Mouse (Mus musculus) urinary bladder, postnatal 14 days (tissue): ENCODE results near the gene Tubb2b.
"Not testable (repeated sequence)": the region's sequence is repeated elsewhere in the genome, so short reads cannot be mapped to it uniquely, and the experiment has no call there.

Experiments
- DNase-seq: peaks from one replicate; pipeline ENCODE4 v3.0.0; 2021; ENCODE audit warnings: low spot score

Gene Tubb2b

GRCm38 (mm10) chr13:34106999-34107398 lies 23.3 kb downstream of the Tubb2b start:
- DNase-seq: no peak

GRCm38 (mm10) chr13:34106256-34106655 lies 24.0 kb downstream of the Tubb2b start:
- DNase-seq: no peak

- DNase-seq: no peak
Measured at GRCm38 (mm10) chr13:34105364-34105763, 24.9 kb downstream of the Tubb2b start.

- DNase-seq: no peak
Measured at GRCm38 (mm10) chr13:34101908-34102307, 28.4 kb downstream of the Tubb2b start.

GRCm38 (mm10) chr13:34101247-34101646 lies 29.0 kb downstream of the Tubb2b start:
- no peak for DNase-seq

GRCm38 (mm10) chr13:34100733-34101132 lies 29.5 kb downstream of the Tubb2b start:
- DNase-seq: no peak

- no peak for DNase-seq
Measured at GRCm38 (mm10) chr13:34097086-34097485, 33.2 kb downstream of the Tubb2b start.

- no peak for DNase-seq
Measured at GRCm38 (mm10) chr13:34096455-34096854, 33.8 kb downstream of the Tubb2b start.

- DNase-seq: no peak
Measured at GRCm38 (mm10) chr13:34095542-34096435, 34.5 kb downstream of the Tubb2b start.

- DNase-seq: no peak
Measured at GRCm38 (mm10) chr13:34089358-34089757, 40.9 kb downstream of the Tubb2b start.

GRCm38 (mm10) chr13:34088871-34089288 lies 41.4 kb downstream of the Tubb2b start:
- no peak for DNase-seq

- DNase-seq: not testable (repeated sequence)
Measured at GRCm38 (mm10) chr13:34088201-34088649, 42.0 kb downstream of the Tubb2b start.

GRCm38 (mm10) chr13:34087052-34087812 lies 43.0 kb downstream of the Tubb2b start:
- no peak for DNase-seq

- peak; percentile 67 for DNase-seq
Measured at GRCm38 (mm10) chr13:34084026-34084750, 46.1 kb downstream of the Tubb2b start.

- no peak for DNase-seq
Measured at GRCm38 (mm10) chr13:34081926-34082325, 48.3 kb downstream of the Tubb2b start.

- no peak for DNase-seq
Measured at GRCm38 (mm10) chr13:34079801-34080200, 50.5 kb downstream of the Tubb2b start.

- DNase-seq: no peak
Measured at GRCm38 (mm10) chr13:34078500-34079280, 51.6 kb downstream of the Tubb2b start.

GRCm38 (mm10) chr13:34077492-34078271 lies 52.6 kb downstream of the Tubb2b start, which contains the start of gene Tubb2a:
Gene Tubb2a (minus strand): TSS chr13:34078007.
- DNase-seq: peak; percentile 95
